Mouse (Mus musculus): Measurements from ENCODE around the gene Lyg2.

GRCm38 (mm10) chr1:37868640-37869039 lies 47.7 kb downstream of the Lyg2 start:
- TF ChIP-seq CTCF (IDR thresholded peaks at IDR 0.05; ENCODE audit: borderline replicate concordance, extremely low read depth, insufficient read depth, insufficient read length) (no peak), POLR2A (IDR thresholded peaks at IDR 0.05; ENCODE audit: borderline replicate concordance, extremely low read depth, insufficient read depth, insufficient read length, poor library complexity, severe bottlenecking) (no peak)

All from brain, embryonic 14.5 days (tissue).